Mouse (Mus musculus) kidney, adult 2 months (tissue): ENCODE data around the gene Cgrrf1. TPM values are rescaled to one million over a fixed set of nuclear protein-coding genes. Genes with fewer than 3 reads are reported as not detected.
"Not testable (repeated sequence)": the region's sequence is repeated elsewhere in the genome, so short reads cannot be mapped to it uniquely, and the experiment has no call there.

ENCODE experiments used
- DNase-seq: peaks from one replicate; pipeline ENCODE4 v3.0.0; 2021
- H3K27ac ChIP-seq: fragments of 200-500 bp; 2 replicates; pipeline ENCODE4 v1.5.1; 2012; ENCODE audit warnings: low read depth, low read length, control low read depth, inconsistent platforms; ENCODE audit not compliant: insufficient read depth
- H3K27me3 ChIP-seq: fragments of 200-500 bp; replicated peaks from 2 replicates; pipeline ENCODE4 v1.6.1; 2012; ENCODE audit warnings: mild to moderate bottlenecking, moderate library complexity, low read length, inconsistent platforms; ENCODE audit not compliant: control insufficient read depth, insufficient read depth
- H3K36me3 ChIP-seq: fragments of 200-500 bp; 2 replicates; pipeline ENCODE4 v1.6.1; 2012; ENCODE audit warnings: mild to moderate bottlenecking, moderate library complexity, low read length, inconsistent platforms; ENCODE audit not compliant: control insufficient read depth, insufficient read depth
- H3K4me1 ChIP-seq: fragments of 200-500 bp; 2 replicates; pipeline ENCODE4 v1.6.1; 2011; ENCODE audit warnings: low read length; ENCODE audit not compliant: control insufficient read depth, insufficient read depth
- H3K4me3 ChIP-seq: fragments of 200-500 bp; 2 replicates; pipeline ENCODE4 v1.5.1; 2011; ENCODE audit warnings: mild to moderate bottlenecking, low read depth, low read length, control low read depth; ENCODE audit not compliant: insufficient read depth
- CTCF ChIP-seq: fragments of 200-500 bp; conservative IDR thresholded peaks from 2 replicates; pipeline ENCODE4 v1.5.1; 2011; ENCODE audit warnings: low read depth, mild to moderate bottlenecking, control low read depth, low read length, moderate library complexity, mixed read lengths; ENCODE audit not compliant: insufficient read depth, insufficient read length
- POLR2A ChIP-seq: fragments of 200-500 bp; IDR thresholded peaks from one replicate; pipeline ENCODE4 v1.6.1; 2011; ENCODE audit warnings: low read depth, low read length, control low read depth
- WGBS: fragments of 180-500 bp; shearing (Covaris S2); methylation state at CpG from one replicate; pipeline ENCODE4 v1.1.7; 2018; 5-methylcytosine and 5-hydroxymethylcytosine counted together
- polyA plus RNA-seq: library from polyadenylated mRNA; depleted of rRNA; stranded (reverse); fragments of >200 nt; gene quantifications from 2 replicates; pipeline ENCODE4 v1.2.3, GENCODE M21; 2012

Gene Cgrrf1
- polyA plus RNA-seq, 1 experiment = 35.9 TPM

DNA sequence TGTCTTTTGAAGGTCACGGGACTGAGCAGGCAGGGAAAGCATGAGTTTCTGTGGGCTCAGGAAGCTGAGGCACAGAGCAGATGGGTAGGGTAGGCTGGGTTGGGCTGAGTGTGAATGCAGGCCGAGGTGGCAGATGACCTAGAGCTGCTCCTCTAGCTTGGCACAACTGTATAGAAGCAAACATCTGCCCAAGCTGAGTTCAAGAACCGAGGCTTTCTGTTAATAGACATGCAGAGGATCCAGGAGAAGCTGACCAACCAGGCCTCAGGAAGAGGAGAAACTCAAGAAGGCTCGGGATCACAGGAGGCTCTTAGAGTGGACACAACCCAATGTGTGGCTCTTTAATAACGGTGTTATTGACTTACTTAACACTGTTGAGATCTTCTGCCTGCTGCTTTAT, 25.7 kb upstream of the Cgrrf1 start:
- 78% methylated on average over 5 of the region's 5 CpGs for WGBS

DNA sequence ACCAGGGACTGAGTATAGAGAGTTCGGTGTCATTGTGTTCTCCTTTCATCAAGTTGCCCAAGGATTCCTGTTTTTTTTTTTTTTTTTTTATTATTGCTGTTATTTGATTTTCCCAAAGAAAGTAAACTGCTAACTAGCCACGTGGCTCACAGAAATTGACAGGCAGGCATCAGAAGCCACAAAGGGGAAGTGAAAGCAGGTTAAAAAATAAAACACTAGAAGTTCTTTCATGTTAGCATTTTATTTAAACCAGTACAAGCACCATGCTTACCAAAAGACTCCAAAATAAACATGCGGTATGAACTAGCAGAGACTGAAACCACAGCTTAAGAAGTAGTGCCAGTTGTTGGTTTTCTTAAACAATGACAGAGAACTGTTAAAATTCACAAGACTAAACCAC, 24.0 kb upstream of the Cgrrf1 start:
- 79% methylated on average over 3 of the region's 3 CpGs for WGBS
- DNase-seq = no peak
- no peak for TF ChIP-seq CTCF
- no peak for TF ChIP-seq POLR2A
- no peak overlapping the region for H3K27ac ChIP-seq
- no peaks in the 10 kb centered on the region for H3K4me1 ChIP-seq
- H3K27me3 ChIP-seq = no peaks in the 10 kb centered on the region
- H3K36me3 ChIP-seq = peaks cover 8% of the 10 kb centered on the region
- no peak overlapping the region for H3K4me3 ChIP-seq

More for the DNA sequence above, 25.7 kb upstream of the Cgrrf1 start:
- no peak for DNase-seq
- Histone ChIP-seq H3K27me3 (no peaks in the 10 kb centered on the region), H3K4me3 (no peak overlapping the region), H3K4me1 (no peaks in the 10 kb centered on the region), H3K36me3 (peaks cover 5% of the 10 kb centered on the region), H3K27ac (no peak overlapping the region)
- TF ChIP-seq POLR2A (no peak), CTCF (no peak)

GRCm38 (mm10) chr14:46815640-46816039, 16.3 kb upstream of the Cgrrf1 start:
- TF ChIP-seq POLR2A = no peak
- no peak for TF ChIP-seq CTCF

DNA sequence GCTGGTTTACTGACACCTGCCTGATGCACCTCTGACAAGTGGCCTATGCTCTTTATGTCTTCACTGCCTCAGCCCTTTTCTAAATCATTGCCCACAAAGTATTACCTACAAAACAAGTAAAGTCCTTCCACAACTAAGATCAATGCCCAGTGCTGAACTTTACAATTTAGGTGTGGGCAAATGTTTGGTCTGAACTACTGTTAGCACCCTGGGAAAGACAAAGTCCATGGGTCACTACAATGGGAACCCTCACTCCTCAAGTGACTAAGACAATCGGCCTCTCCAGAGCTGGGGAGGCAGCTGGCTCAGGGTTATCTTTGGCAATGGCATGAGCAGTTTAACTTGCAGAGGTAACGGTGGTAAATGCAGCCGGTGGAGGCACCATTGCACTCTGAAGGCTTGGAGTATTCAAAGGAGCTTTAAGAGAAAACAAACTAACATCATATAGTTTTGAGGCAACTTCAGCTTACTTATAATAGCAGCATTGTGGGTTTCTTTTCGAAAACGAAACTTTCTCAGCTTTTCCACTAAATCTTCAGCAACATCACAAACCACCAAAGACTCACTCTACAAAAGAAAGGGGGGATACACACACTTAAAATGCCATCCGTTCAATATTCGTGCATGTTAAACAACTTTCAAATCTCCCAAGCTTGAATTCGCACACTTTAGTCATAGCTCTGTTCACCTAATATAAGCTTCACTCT, 14.9 kb upstream of the Cgrrf1 start:
- H3K4me3 ChIP-seq = no peak overlapping the region
- no peak overlapping the region for H3K27ac ChIP-seq
- peaks cover 9% of the 10 kb centered on the region for H3K4me1 ChIP-seq
- TF ChIP-seq CTCF (no peak), POLR2A (no peak)
- no peaks in the 10 kb centered on the region for H3K27me3 ChIP-seq
- peak; percentile 27 for DNase-seq
- H3K36me3 ChIP-seq = peaks cover 4% of the 10 kb centered on the region
- WGBS = 79% methylated on average over 8 of the region's 8 CpGs

More at GRCm38 (mm10) chr14:46815640-46816039, 16.3 kb upstream of the Cgrrf1 start:
- Histone ChIP-seq H3K4me1 (peaks cover 9% of the 10 kb centered on the region), H3K27ac (no peak overlapping the region), H3K27me3 (no peaks in the 10 kb centered on the region), H3K36me3 (peaks cover 10% of the 10 kb centered on the region), H3K4me3 (no peak overlapping the region)
- DNase-seq = no peak
- 89% methylated on average over 6 of the region's 6 CpGs for WGBS

GRCm38 (mm10) chr14:46818743-46819142, 13.2 kb upstream of the Cgrrf1 start:
- TF ChIP-seq POLR2A (no peak), CTCF (no peak)
- WGBS = 81% methylated on average over 7 of the region's 7 CpGs
- H3K36me3 ChIP-seq = peaks cover 2% of the 10 kb centered on the region
- no peak for DNase-seq
- no peak overlapping the region for H3K27ac ChIP-seq
- no peaks in the 10 kb centered on the region for H3K27me3 ChIP-seq
- H3K4me1 ChIP-seq = peaks cover 9% of the 10 kb centered on the region
- H3K4me3 ChIP-seq = no peak overlapping the region

GRCm38 (mm10) chr14:46819961-46820360, 12.0 kb upstream of the Cgrrf1 start:
- 72% methylated on average over 5 of the region's 6 CpGs for WGBS
- not testable (repeated sequence) for H3K36me3 ChIP-seq, DNase-seq

DNA sequence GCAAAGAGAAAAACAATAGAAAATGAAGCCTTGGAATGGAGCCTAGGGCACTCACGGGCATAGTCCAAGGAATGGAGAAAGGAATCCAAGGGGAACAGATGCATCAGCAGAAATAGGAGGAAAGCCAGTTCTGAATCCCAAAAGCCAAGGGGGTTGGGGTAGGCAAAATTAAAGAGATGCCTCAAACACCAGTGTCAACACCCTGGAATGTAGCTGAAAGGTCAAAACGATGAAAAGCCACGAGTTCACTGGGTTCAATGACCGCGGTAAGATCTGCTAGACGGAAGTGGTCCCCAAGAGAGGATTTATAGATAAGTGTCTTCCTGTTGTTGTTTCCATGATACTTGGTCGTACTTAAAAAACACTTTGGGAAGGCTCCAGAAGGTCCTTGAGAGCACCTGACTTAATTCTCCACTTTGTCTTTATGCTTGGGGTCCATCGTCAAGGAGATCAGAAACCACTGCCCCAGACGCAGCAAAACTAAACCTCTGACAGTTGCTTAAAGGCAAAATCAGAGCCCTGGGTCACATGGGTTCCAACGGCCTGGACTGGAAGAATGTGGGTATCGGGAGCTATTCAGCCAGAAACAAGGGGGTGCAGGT, 10.6 kb upstream of the Cgrrf1 start:
- WGBS = under 1% methylated on average over 11 of the region's 11 CpGs
- Histone ChIP-seq H3K36me3 (no peaks in the 10 kb centered on the region), H3K27me3 (no peaks in the 10 kb centered on the region), H3K4me3 (peak overlapping the region; percentile 72), H3K4me1 (peaks cover 9% of the 10 kb centered on the region), H3K27ac (peak overlapping the region; percentile 86)
- no peak for TF ChIP-seq POLR2A
- TF ChIP-seq CTCF = no peak
- peak; percentile 86 for DNase-seq

More at GRCm38 (mm10) chr14:46819961-46820360, 12.0 kb upstream of the Cgrrf1 start:
- H3K4me3 ChIP-seq, H3K27me3 ChIP-seq, H3K4me1 ChIP-seq, H3K27ac ChIP-seq: not testable (repeated sequence)
